Mouse (Mus musculus) CD4-positive, CD25-positive, alpha-beta regulatory T cell, adult 2 months (primary cell): ENCODE measurements at regions not wholly inside any gene's neighbourhood (a gene's known extent, or its start where the extent isn't known, plus 50 kb on each side); places are given as distances from the start of the nearest gene placed in this dataset.

ENCODE experiments used
- DNase-seq: peaks from one replicate; pipeline ENCODE4 v3.0.0-alpha.2; 2012; ENCODE audit warnings: low read depth, low spot score

DNA sequence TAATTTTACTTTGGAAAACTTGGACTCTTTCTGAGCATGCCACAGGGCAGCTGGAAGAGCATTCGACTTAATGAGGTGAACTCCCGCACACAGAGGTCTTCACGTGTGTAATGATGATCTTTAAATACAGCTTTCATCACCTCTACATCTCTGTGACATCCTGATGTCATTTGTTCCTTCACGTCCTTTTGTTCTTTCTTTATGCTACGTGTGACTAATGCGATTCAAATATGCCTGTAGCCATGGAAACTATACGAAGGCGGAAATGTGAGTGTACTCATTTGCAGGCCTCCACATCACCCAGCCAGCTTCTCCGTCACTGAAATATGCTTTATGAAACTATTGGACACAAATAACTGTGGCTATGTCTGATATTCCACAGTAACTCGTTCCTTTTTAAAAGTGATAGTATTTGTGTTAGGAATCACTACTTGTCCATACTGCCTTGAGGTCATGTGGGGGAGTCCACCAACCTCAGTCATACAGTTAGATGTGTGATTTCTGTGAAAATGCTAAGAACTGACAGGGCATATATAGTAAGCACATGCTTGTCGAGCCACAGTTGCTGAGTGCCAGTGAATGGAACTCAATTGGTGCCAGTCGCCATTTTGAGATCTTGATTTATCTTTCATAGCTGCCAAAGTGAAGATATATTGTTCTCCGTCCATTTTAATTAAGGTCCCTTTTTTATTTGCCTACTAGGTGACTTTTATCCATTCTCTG lies 145.9 kb downstream of the Plk2 start:
- peak; percentile 69 for DNase-seq

DNA sequence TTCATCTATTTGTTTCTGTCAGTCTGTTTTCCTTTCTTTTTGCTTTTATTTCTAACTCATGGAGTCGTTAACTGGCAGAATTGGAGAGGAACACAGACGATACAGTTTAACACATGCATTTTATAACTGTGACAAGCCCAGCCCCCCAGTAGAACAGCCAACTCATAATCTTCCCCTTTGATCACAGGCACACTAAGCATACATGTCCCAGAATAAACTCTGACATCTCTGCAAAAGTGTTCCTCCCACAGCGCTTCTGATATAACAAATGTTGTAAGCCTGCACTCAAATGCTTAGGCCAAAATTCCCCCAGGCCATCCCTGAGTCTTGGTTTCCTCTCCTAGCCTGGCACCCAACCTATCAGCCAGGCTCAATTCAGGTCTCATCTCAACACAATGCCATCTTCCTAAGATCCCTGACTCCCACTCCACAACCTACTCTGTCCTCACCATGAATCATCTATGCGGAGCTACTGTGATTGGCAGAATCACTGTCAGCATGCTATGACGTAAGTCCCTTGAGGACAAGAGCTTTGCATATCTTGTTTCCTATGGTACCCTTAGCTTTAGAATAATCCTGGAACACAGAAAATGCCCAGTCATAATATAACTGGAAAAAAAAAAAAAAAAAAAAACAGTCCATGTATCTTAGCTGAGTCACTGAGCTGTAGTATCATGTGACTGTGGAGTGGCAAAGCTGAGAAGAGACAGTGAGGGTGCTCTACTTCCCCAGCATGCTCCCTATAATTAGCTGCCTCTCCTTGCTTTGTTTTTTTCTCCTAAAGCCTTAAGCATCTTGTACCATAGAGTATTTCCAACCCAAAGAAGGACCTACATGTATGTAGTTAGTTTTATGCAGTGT lies 146.7 kb downstream of the Plk2 start:
- no peak for DNase-seq

DNA sequence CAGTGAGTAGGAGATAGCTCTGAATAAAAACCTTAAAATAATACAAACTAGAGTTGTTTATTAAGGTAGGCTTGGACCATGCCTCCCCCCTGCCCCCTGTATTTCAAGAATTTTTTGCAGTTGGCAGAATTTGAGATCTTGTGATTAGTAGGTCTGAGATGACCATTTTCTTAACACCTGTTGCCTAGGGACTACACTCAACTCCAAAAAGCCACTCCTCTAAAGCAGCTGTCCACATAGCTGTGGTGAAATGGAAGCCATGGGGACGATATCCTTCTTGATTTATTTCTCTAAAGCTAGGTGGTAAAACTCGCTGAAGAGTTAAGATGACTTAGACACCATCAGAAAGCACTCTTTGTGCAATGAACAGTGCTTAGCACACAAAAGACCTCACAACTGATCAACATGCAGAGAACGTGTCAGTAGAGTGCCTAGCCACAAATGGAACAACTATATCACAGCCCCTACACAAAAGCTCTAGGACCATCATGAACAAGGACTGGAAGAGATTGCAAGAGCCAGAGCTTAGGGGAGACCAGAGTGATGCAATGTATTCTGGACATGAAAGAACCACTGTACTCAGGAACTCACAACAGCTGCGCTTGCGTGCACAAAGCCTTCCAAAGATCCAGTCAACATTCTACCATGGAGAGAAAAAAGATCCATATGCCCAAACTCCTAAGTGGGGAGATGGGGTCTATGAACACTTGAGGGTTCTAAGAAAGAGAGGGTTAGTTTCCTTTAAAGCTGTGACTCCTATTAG lies 147.6 kb downstream of the Plk2 start:
- no peak for DNase-seq

DNA sequence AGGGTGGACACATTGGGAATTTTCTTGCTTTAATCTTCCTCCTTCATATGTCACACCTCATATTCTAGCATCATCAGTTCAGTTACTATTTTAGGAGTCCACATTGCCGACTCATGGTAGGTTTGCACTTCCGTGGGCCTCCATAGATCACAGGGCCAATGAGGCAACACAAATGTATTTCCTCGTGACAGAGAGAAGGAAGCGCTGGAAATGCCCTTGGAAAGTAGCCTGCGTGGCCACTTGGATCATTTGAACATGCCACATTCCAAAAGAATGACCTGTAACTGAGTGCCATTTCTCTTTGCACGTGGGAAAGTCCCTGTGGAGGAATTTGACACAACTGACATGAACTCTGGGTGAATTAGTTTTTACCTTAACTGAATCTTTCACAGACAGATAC lies 150.6 kb downstream of the Plk2 start:
- DNase-seq, result no peak

DNA sequence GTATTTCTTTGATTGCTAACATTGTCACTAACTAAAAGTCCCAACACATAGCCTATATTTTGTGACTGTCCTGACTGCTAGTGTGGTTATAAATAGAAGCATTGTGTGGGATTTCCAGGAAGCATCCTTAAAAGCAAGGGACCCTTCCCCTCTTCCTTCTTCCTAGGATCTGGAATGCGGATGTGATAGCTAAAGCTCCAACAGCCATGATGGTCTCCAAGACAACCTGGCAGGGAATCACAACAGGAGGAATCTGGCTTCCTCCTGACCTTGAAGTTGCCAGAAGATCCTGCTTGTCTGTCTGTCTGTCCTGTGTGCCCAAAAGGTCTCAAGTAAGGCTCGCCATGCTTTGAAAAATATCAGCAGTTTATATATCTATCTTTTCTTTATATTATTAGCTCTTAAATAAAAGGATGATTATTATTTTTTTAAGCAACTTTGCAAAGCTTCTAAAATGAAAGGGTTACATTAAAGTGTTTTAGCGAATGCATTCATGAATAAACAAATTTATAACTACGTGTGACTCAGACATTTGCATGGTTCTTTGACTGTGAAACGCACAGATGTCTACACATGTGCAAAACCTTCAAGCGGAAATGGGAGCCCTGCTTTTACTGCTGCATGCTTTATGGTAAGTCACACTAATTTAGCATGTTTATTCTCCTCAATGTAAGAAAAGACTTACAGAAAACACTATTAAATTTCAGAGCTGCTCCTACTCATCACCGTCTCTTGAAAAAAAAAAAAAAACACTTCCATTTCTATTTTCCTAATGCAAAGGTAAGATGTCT lies 160.9 kb downstream of the Plk2 start:
- DNase-seq, result no peak

DNA sequence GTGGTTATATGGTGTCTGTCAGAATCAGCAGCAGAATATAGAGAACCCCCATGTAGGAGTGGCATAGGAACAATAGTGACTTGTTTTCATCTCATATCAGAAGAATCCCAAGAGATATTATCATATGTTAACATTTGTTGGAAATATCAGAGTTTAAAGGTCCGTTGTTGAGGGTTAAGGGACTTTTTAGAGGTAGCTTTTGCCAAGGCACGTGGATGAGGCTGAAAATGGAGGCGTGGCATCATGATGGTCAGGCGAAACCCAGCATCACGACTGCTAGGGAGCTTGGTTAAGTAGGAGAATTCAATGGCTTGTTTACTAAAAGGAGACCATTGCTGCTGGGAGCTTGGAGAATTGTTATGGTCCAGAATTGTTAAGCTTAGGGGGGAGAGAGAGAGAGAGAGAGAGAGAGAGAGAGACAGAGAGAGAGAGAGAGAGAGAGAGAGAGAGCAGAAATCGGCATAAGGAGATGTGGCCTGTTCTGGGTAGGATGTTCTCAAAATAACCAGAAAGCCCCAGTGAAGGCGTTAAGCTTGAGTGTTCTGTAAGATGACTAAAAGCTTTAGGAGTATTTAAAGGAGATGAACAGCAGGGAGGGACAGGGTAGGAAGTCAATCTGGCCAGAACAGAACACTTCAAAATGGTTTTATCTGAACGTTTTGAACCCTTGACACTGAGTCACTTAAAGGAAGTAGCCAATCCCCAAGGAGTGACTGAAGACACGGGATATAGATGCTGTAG lies 161.7 kb downstream of the Plk2 start:
- no peak for DNase-seq

DNA sequence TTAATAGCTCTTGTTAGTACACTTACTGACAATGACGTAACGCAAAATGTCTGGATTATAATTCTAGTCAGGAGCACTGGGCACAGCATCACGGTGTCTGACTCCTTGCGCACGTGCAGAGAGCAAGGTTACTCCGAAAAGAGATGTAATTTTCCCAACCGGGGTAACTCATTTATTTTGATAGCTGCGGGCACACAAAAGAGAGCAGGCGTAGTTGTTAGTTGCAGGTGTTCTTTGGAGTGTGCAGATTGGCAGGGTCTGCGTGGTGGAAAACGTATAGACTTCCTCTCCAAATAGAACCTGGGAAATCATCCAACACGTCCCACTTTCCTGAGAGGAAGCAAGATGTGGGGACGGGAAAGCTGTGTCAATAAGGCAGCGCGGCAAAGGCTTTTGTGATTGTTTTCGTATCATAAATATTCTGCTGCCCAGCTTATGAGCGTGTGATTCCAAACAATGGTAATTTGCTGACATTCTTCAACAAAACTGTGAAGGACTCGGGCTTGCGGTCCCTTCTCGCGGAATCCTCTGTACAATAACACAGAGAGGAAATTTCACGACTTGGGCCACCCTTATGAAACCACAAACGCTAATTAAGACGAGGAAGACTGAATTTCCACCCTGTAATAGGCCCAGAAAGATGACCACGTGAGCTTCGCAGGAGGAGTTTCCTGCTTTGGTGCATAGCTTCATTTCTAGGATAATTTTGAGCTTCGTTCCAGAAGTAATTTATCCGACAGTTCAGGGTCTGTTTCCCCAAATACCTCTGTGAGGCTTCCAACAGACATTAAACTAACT lies 163.3 kb downstream of the Plk2 start:
- peak; percentile 20 for DNase-seq

DNA sequence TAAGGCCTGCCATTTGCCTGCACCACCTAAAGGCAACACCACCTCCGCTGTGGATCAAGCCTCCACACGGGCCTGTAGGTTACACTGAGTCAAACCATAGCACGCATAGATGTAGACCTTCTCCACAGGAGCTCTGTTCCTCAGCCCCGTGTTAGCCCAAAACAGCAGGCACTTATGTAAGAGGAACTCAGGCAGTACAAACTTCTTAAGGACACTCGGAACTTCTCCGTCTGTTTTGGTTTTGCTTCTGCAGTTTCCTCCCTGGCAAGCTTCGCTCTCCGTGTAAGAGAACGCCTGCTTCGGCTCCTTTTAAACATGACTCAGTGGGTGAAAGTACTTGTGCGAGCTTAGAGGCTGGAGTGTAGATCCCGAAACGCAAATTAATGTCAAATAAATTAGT lies 165.7 kb downstream of the Plk2 start:
- DNase-seq, result no peak

DNA sequence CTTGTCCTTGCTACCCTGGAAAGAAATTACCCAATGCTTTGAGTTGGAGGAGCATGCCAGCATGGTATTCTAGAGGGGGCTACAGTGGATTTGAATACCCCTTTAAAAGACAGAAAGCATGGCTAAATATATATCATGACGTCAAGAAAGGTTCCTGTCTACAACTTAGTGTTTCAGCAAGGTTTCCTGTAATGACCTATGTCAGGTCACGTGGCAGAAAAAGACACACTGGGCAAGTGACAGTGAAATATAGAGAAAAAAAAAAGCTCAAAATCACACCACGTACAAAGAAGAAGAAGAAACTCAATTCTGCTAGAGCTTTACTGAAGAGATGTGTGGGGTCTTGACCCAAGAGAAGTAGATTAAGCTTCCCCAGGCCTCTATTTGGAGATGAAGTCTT lies 167.7 kb downstream of the Plk2 start:
- peak; percentile 31 for DNase-seq

DNA sequence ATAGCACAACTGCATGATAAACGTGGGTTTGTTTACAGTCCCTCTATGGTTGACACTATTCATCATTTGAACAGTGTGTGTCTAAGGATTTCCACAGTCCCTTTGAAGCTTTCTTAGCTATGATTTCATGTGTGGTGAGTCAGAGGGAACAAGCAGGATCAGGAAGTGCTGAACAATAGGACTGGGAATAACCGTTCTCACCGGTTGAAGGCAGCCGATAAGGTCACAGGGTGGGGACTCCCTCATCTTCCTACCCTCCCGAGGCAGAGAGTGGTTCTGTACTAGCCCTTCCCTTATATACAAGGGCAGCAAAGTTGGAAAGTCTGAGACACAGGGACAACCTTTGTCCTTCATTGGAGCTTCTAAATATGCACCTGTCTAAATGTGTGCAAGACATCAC lies 168.1 kb downstream of the Plk2 start:
- peak; percentile 13 for DNase-seq

DNA sequence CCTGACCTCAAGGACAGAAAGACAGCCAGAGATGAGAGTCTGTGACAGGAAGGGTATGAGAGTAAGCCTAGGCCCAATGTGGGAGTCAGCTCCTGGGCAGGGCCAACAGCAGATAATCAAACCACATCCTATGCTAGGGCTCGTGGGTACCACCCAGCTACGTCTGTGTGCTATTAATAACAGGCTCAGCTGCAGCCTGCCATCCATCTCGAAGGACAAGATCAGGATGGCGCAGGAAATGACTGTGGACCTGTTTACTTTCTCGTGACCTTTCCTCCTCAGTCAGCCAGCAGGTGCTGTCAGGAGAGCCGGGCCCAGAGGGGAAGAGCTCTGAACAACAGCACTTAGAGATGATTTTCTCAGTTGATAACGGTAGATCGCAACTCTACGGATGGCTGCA lies 169.1 kb downstream of the Plk2 start:
- peak; percentile 84 for DNase-seq

DNA sequence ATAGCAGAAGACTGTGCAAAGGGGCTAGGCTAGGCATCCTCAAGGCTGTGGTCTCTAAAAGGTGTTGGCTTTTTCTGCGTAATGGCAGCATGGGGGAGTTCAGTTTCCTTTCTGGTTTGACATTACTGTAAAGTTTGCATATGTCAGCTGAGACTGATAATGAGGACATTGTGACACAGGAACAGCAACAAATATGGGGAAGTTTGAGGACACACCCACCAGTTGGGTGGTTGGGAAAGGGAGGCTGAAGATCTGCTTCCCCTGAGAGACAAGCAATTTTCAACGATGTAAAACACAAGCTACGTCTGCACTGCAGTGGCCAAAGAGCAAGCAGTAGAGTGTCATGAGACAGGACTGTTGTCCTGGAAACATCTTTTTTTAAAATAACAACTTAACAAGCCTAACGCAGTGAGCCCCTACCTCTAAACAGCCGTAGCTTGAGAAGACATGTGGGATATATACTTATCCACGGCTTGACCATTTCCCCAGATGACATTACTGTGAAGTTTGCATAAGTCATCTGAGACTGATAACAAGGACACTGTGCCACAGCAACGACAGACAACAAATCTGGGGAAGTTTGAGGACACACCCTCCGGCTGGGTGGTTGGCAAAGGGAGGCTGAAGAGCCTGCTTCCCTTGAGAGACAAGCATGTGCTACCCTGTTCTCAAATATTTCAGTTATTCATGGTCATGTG lies 173.8 kb downstream of the Plk2 start:
- DNase-seq, result no peak

DNA sequence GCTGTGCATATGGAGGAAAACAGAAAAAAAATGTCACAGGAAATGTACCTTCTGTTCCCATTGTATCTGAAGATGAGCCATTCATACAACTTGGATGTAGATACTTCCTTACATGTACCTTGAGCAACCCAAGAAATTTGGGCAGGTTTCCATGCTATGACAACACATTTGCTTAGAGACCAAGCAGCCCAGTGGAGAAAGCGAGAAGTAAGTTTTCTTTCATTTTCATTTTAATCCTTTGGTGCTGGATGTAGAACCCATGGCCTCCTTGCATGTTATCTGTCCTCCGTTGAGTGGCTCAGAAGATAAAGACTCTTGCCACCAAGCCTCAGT lies 174.3 kb downstream of the Plk2 start:
- DNase-seq, result no peak

DNA sequence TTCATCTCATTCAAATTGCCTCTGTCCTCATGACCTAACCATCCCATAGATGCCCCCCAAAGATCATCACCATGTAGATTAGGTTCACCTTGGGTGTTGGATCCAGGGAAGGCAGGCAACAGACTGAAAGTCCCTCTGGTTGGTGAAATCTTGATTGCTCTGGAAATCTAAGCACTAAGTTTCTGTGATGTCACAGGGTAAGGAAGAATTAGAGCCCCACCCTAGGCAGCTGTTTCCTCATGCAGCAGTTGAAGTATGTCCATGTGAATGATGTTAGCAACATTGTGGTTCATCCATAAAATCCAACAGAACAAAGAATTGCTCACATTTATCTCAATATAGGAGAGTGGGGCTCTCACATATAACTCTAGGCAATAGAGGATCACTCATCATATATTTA lies 175.5 kb downstream of the Plk2 start:
- no peak for DNase-seq

DNA sequence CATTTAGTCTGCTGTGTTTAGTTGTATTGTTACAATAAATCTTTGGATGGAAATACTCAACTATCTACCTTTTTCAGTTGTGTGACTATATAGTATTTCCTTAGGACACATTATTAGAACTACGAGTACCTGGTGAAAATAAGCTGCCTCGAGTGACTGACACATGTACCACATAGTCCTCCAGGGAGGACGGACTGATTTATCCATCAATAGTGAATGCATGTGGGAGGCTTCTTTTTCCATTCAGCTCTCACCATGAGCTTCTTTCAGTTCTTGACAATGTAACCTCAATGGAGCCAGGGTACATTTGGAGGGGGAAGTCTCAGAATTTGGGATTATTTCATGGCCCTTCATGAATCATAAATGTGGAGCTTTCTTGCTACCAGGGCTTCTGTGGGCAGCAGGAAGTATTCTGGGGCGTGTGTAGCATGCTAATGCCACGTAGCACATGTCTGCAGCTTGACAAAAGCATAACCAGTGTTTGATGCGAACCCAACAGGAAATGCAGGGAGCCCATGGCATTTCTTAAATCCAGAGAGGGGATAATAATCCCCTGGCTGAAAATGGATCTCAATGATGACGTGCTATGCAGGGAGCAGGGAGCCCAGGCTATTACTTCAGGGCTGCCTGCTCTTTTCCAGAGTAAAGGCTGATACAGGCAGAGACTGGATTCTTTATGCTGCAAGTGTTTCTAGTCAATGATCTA lies 178.7 kb downstream of the Plk2 start:
- no peak for DNase-seq

DNA sequence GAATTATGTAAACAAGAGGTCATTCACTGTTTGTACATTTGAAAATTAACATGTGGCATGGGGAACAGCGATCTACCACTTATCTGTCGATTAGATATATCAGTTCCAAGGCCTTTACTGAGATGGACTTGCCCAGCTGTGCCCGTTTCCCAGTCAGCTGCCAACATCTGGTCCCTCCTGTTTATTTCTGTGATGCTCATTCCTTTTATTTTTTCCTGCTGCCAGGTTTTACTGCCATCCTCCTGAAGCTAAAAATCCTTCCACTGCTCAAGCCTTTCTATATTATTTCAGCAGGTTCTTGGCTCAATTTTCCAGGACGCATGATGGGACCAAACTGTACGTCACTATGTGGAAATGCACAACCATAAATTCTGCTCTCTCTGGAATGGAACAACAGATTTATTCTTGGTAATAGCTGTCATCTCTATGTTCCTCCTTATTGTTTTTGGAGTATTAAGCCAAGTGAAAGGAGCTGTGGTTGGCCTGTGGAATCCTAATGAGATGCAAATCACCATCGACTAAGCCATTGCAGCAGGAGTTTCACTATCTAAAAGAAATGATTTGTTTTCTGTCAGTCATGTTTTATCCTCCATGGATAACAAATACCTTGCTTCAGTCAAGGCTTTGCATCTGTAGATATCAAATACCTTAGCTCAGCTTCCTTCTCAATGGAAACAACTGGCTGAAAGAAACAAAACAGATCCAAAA lies 180.1 kb downstream of the Plk2 start:
- no peak for DNase-seq

DNA sequence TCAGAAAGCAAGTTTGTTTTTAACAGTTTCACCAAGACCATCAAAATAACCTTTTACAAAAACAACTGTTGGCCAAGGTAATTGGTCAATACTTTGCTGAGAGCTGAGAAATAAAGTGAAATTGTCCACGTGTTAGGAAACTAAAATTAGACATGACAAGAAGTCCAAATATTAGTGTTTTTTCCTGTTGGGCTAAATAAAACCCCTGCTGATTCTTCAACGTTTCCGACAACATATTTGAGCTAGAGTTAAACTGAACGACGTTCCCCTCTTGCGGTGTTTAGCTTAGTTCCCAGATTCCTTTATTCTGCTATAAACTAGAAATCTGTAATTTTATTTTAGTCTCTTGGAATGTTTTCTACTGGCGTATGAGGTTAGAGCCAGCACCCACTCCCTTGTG lies 183.3 kb downstream of the Plk2 start:
- DNase-seq, result no peak

DNA sequence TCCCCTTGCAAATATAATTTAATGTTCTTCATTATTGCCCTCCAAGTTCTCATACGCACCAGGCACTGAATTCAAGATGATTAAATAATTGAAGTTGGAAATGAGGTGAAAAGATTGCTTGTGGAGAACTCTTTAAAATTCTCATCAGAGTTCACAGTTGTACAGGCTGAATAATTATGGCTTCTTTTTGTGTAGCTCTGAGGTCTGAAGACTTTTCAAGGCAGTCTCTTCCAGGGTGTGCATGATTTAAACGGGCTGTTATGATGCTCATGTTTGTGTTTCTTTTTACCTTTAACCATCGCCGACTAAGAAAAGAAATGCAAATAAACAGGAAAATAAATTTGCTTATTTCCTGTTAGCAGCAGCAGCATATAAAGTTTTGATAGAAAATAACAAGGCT lies 185.3 kb downstream of the Plk2 start:
- no peak for DNase-seq
